Mouse (Mus musculus): ENCODE measurements around the gene Dnm3. TPM values are rescaled to one million over a fixed set of nuclear protein-coding genes. Genes with fewer than 3 reads are reported as not detected.
"Not testable (repeated sequence)": the region's sequence is repeated elsewhere in the genome, so short reads cannot be mapped to it uniquely, and the experiment has no call there.

The Dnm3 gene
- polyA plus RNA-seq, 1 experiment from 2014 or later, result 3.6 TPM

GRCm38 (mm10) chr1:162412787-162413429 is 64.9 kb downstream of the Dnm3 start:
- DNase-seq (ENCODE audit: low spot score), result no peak
- Histone ChIP-seq H3K4me3 (no peak overlapping the region), H3K27me3 (ENCODE audit: insufficient read depth, poor library complexity, severe bottlenecking) (no peaks in the 10 kb centered on the region), H3K36me3 (no peaks in the 10 kb centered on the region), H3K27ac (no peak overlapping the region), H3K4me1 (no peaks in the 10 kb centered on the region), H3K9me3 (no peaks in the 10 kb centered on the region)
- WGBS, result 88% methylated on average over 7 of the region's 7 CpGs

- Histone ChIP-seq H3K27me3 (ENCODE audit: insufficient read depth, poor library complexity, severe bottlenecking) (no peaks in the 10 kb centered on the region), H3K9me3 (no peaks in the 10 kb centered on the region), H3K36me3 (no peaks in the 10 kb centered on the region), H3K4me3 (no peak overlapping the region), H3K4me1 (no peaks in the 10 kb centered on the region), H3K27ac (no peak overlapping the region)
- DNase-seq (ENCODE audit: low spot score), result no peak
- WGBS, result 80% methylated on average over 14 of the region's 14 CpGs
Measured at GRCm38 (mm10) chr1:162410207-162410965, 67.4 kb downstream of the Dnm3 start.

GRCm38 (mm10) chr1:162394549-162394948 is 83.3 kb downstream of the Dnm3 start:
- H3K36me3 ChIP-seq, result no peaks in the 10 kb centered on the region
- H3K4me1 ChIP-seq, result no peaks in the 10 kb centered on the region
- H3K9me3 ChIP-seq, result no peaks in the 10 kb centered on the region
- no peaks in the 10 kb centered on the region for H3K27me3 ChIP-seq (ENCODE audit: insufficient read depth, poor library complexity, severe bottlenecking)
- WGBS, result 60% methylated on average over 4 of the region's 4 CpGs
- no peak for DNase-seq (ENCODE audit: low spot score)
- no peak overlapping the region for H3K4me3 ChIP-seq
- H3K27ac ChIP-seq, result no peak overlapping the region

GRCm38 (mm10) chr1:162388442-162389165 is 89.2 kb downstream of the Dnm3 start:
- H3K36me3 ChIP-seq, result no peaks in the 10 kb centered on the region
- DNase-seq (ENCODE audit: low spot score), result no peak
- H3K27ac ChIP-seq, result no peak overlapping the region
- H3K4me3 ChIP-seq, result no peak overlapping the region
- no peaks in the 10 kb centered on the region for H3K9me3 ChIP-seq
- WGBS, result 67% methylated on average over 5 of the region's 5 CpGs
- no peaks in the 10 kb centered on the region for H3K4me1 ChIP-seq
- H3K27me3 ChIP-seq (ENCODE audit: insufficient read depth, poor library complexity, severe bottlenecking), result no peaks in the 10 kb centered on the region

- H3K36me3 ChIP-seq; DNase-seq (ENCODE audit: low spot score); H3K27ac ChIP-seq; H3K27me3 ChIP-seq (ENCODE audit: insufficient read depth, poor library complexity, severe bottlenecking); H3K4me3 ChIP-seq; H3K4me1 ChIP-seq; H3K9me3 ChIP-seq: not testable (repeated sequence)
- 93% methylated on average over 1 of the region's 1 CpGs for WGBS
Measured at GRCm38 (mm10) chr1:162373068-162373467, 104.8 kb downstream of the Dnm3 start.

- Histone ChIP-seq H3K36me3 (no peaks in the 10 kb centered on the region), H3K27me3 (ENCODE audit: insufficient read depth, poor library complexity, severe bottlenecking) (no peaks in the 10 kb centered on the region), H3K9me3 (no peaks in the 10 kb centered on the region), H3K4me3 (no peak overlapping the region), H3K27ac (no peak overlapping the region), H3K4me1 (no peaks in the 10 kb centered on the region)
- no peak for DNase-seq (ENCODE audit: low spot score)
- 56% methylated on average over 4 of the region's 4 CpGs for WGBS
Measured at GRCm38 (mm10) chr1:162369726-162370125, 108.1 kb downstream of the Dnm3 start.

- H3K4me3 ChIP-seq, result no peak overlapping the region
- 0 out of 2 replicates have a peak, but pooled peaks cover 4% of the 10 kb centered on the region for H3K4me1 ChIP-seq
- H3K27ac ChIP-seq, result no peak overlapping the region
- H3K9me3 ChIP-seq, result no peaks in the 10 kb centered on the region
- no peaks in the 10 kb centered on the region for H3K36me3 ChIP-seq
- H3K27me3 ChIP-seq (ENCODE audit: insufficient read depth, poor library complexity, severe bottlenecking), result no peaks in the 10 kb centered on the region
- WGBS, result 55% methylated on average over 5 of the region's 5 CpGs
- DNase-seq (ENCODE audit: low spot score), result no peak
Measured at GRCm38 (mm10) chr1:162361978-162362377, 115.9 kb downstream of the Dnm3 start.

- Histone ChIP-seq H3K27ac (no peak overlapping the region), H3K4me1 (0 out of 2 replicates have a peak, but pooled peaks cover 4% of the 10 kb centered on the region), H3K36me3 (no peaks in the 10 kb centered on the region), H3K4me3 (no peak overlapping the region), H3K27me3 (ENCODE audit: insufficient read depth, poor library complexity, severe bottlenecking) (no peaks in the 10 kb centered on the region), H3K9me3 (no peaks in the 10 kb centered on the region)
- 66% methylated on average over 8 of the region's 8 CpGs for WGBS
- DNase-seq (ENCODE audit: low spot score), result no peak
Measured at GRCm38 (mm10) chr1:162359270-162359669, 118.6 kb downstream of the Dnm3 start.

GRCm38 (mm10) chr1:162358036-162358435 is 119.8 kb downstream of the Dnm3 start:
- no peaks in the 10 kb centered on the region for H3K9me3 ChIP-seq
- H3K4me1 ChIP-seq, result 0 out of 2 replicates have a peak, but pooled peaks cover 4% of the 10 kb centered on the region
- no peak overlapping the region for H3K4me3 ChIP-seq
- DNase-seq (ENCODE audit: low spot score), result no peak
- no peak overlapping the region for H3K27ac ChIP-seq
- H3K36me3 ChIP-seq, result no peaks in the 10 kb centered on the region
- 33% methylated on average over 8 of the region's 8 CpGs for WGBS
- H3K27me3 ChIP-seq (ENCODE audit: insufficient read depth, poor library complexity, severe bottlenecking), result no peaks in the 10 kb centered on the region

- Histone ChIP-seq H3K27me3 (ENCODE audit: insufficient read depth, poor library complexity, severe bottlenecking) (no peaks in the 10 kb centered on the region), H3K36me3 (no peaks in the 10 kb centered on the region), H3K4me3 (no peak overlapping the region), H3K9me3 (no peaks in the 10 kb centered on the region), H3K4me1 (0 out of 2 replicates have a peak, but pooled peaks cover 4% of the 10 kb centered on the region), H3K27ac (no peak overlapping the region)
- no peak for DNase-seq (ENCODE audit: low spot score)
- 59% methylated on average over 5 of the region's 5 CpGs for WGBS
Measured at GRCm38 (mm10) chr1:162356481-162356880, 121.4 kb downstream of the Dnm3 start.

GRCm38 (mm10) chr1:162354780-162355179 is 123.1 kb downstream of the Dnm3 start:
- H3K36me3 ChIP-seq, result no peaks in the 10 kb centered on the region
- H3K4me3 ChIP-seq, result no peak overlapping the region
- H3K9me3 ChIP-seq, result no peaks in the 10 kb centered on the region
- H3K4me1 ChIP-seq, result 0 out of 2 replicates have a peak, but pooled peaks cover 4% of the 10 kb centered on the region
- H3K27me3 ChIP-seq (ENCODE audit: insufficient read depth, poor library complexity, severe bottlenecking), result no peaks in the 10 kb centered on the region
- no peak overlapping the region for H3K27ac ChIP-seq
- DNase-seq (ENCODE audit: low spot score), result no peak
- WGBS, result 72% methylated on average over 4 of the region's 4 CpGs

- no peaks in the 10 kb centered on the region for H3K4me1 ChIP-seq
- WGBS, result 83% methylated on average over 4 of the region's 4 CpGs
- DNase-seq (ENCODE audit: low spot score), result no peak
- H3K27me3 ChIP-seq (ENCODE audit: insufficient read depth, poor library complexity, severe bottlenecking), result no peaks in the 10 kb centered on the region
- no peaks in the 10 kb centered on the region for H3K36me3 ChIP-seq
- H3K4me3 ChIP-seq, result no peak overlapping the region
- H3K27ac ChIP-seq, result no peak overlapping the region
- H3K9me3 ChIP-seq, result no peaks in the 10 kb centered on the region
Measured at GRCm38 (mm10) chr1:162353831-162354230, 124.0 kb downstream of the Dnm3 start.

- DNase-seq (ENCODE audit: low spot score), result no peak
- Histone ChIP-seq H3K4me3 (no peak overlapping the region), H3K27ac (no peak overlapping the region), H3K4me1 (no peaks in the 10 kb centered on the region), H3K36me3 (no peaks in the 10 kb centered on the region), H3K9me3 (no peaks in the 10 kb centered on the region), H3K27me3 (ENCODE audit: insufficient read depth, poor library complexity, severe bottlenecking) (no peaks in the 10 kb centered on the region)
- WGBS, result 79% methylated on average over 6 of the region's 6 CpGs
Measured at GRCm38 (mm10) chr1:162349306-162349705, 128.5 kb downstream of the Dnm3 start.

Data from heart, embryonic 10.5 days (tissue).